Mouse (Mus musculus): ENCODE measurements around the gene Cby1.

DNA sequence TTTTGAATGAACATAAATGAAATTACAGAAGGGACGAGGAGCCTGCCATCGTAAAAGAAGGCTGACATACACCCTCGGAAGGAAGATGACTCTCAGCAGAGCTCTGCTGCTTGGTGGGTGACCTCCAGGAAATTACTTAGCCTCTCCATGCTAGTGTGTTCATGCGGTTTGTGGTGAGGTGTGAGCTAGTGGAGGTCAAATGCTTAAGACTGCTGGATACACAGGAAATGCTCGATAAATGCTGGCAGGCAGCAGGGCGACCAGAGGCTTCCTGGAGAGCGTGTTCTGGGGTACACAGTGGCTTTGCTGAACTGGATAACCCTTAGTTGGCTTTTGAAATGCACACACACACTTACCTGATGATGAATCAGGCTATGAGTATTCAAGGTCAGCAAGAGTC, 40.5 kb upstream of the Cby1 start:
- TF ChIP-seq POLR2A (IDR thresholded peaks at IDR 0.05; ENCODE audit: low read depth, low read length): no peak
- TF ChIP-seq CTCF (IDR thresholded peaks at IDR 0.05; ENCODE audit: extremely low read depth, insufficient read length, insufficient replicate concordance, low read depth, low read length): no peak
